Mouse (Mus musculus): ENCODE measurements around the gene Lypd5.

Lypd5 gene

DNA sequence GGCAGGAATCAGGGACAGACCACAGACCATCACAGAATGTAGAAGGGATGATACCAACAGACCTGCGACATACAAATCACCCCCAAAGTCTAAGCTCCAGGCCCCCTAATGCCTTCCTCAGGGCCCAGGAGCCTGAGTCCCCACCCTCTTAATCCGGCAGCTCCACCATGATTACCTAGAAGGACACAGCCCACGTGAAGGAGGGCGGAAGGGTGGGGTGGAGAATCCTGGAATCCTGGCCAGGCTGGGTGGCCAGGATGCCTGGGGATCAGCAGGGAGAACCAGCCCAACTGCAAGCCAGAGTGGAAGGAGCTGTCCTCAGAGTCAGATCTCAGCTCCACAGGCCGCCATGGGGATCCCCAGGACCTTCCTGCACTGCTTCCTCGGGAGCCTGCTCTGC, at the start of gene Lypd5:
TSS of gene Lypd5 (plus strand) at position 301 of the 400 bp plus-strand sequence.
- in situ Hi-C loops (cut with MboI), result no loop called here

DNA sequence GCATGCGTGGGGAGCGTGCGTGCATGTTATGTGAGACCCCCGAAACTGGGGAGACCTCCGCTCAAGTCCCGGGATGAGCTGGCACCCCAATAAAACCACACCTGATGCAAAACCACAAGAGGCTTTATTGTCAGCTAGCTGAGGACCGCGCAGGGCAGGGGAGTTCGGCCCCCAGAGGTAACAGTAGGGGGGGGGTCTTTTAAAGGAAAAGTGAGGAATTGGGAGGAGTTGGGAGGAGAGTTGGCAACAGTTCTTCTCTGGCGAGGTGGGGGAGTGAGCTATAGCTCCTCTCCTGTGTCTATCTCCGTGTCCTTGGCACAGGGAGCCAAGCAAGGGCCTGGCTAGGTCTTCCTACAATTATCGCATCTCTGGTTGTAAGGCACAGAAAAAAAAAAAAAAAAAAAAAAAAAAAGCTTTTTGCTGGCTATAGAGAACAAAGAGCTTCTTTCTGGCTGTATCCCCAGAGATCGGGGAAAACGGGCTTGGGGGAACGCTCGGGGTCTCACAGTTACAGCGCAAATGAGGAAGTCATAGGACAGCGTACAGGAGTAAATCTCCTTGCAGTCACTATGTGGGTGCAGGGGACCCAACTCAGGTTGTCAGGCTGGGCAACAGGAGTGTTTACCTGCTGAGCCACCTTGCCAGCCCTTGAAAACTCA, 49.0 kb upstream of the Lypd5 start:
- in situ Hi-C loops (cut with MboI), result no loop called here

DNA sequence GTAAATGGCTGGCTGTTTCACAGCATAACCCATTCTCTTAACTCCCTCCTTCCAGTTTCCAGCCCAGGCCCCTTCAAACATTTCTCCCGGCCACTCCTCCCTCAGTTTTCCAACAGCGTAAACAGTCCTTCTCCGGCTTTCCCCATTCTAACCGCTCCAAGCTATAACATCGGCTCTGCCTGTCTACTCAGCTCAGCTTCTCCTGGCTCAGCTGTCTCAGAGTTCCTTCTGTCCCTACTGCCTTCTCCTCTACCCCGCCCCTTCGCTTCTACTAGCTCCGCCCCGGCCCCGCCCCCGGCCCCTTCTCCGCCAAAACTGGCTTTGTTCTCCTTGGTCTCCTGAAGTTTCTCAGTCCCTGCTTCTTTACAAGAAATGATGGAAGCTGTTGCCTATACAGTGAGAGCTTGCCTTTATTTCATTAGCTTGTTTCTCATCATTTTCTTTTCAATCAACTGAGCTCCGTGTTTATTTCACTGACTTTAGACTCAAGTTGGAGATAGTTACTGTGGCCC, 48.2 kb upstream of the Lypd5 start, which contains the start of gene Zfp61:
TSS of gene Zfp61 (minus strand) at position 462 of the 512 bp plus-strand sequence.
- in situ Hi-C loops (cut with MboI), result no loop called here

DNA sequence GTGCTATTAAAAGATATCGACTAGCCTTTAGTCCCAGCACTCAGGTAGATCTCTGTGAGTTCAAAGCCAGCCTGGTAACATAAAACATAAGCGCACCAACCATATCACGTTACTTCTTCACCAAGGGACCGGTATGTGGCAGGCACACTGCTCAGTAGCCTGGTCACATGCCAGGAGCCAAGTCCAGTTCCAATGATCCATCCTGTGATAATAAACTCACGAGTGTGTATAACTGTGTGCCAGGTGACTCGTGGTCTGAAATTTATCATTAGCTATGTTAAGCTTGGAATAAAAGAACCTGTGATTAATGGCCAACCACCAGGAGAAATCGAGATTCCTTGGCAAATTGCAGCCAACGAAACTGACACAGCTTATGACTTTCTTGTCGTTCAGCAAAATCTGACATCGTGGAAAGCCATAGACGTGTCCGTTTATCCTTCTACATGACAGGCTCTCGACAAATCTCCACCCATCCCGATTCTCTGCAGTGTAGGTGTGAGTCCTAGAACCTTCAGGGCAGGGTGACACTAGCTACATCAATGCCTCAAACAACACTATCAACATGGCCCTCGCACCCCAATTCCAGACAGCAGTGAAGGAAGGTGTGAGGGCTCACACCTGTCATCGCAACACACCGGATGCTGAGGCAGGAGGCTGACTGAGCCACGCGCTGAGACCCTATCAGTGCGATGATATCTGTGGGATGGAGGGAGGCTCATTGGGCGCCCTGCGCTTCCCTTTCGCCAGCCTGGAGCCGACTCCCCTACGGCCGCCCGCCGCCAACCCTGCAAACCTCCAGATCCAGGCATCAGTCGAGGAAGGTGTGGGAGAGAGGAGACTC, 33.0 kb upstream of the Lypd5 start:
- in situ Hi-C loops (cut with MboI), result no loop called here

DNA sequence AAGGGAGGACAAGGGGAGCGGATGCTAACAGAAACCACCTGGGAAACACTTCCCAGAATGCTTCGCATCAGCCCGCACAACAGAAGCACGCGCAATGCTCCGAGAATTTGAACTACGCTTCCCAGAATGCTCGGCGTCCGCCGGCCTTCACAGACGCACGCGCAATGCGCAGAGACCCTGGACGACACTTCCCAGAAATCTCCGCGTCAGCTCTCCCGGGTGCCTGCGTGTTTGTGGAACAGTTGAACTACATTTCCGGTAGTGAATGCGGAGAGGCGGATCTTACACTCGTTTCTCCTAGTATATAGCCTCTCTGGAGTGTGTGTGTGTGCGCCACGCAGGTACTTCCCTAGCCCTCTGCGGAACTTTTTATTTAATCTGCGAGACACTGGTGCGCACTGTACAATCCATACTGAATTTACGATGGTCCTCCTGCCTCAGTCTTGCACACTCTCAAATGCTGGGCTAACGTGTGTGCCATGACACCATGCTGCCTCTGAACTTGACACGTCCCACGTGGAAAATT, 32.4 kb upstream of the Lypd5 start, which contains the start of gene Zfp94:
TSS of gene Zfp94 (minus strand) at position 100 of the 526 bp plus-strand sequence.
- in situ Hi-C loops (cut with MboI), result no loop called here

DNA sequence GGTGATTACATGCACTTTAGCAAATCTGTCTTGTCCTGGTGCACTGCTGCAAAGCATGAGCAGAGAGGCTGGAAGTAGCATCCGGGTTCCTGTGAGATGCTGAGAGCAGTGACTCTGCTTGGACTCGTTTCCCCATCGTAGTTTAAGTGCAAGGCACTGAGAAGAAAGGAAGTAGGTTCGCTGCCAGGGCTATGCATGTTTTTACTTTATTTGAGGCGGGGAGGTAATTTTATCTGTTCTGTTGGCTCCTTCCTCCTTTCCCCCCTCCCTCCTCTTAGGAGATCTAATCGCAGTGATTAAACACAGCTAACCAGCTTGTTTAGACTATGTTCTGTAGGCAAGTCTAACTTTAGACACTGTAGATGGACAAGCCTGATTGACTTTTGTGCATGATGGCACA, 30.1 kb upstream of the Lypd5 start:
- in situ Hi-C loops (cut with MboI), result no loop called here

DNA sequence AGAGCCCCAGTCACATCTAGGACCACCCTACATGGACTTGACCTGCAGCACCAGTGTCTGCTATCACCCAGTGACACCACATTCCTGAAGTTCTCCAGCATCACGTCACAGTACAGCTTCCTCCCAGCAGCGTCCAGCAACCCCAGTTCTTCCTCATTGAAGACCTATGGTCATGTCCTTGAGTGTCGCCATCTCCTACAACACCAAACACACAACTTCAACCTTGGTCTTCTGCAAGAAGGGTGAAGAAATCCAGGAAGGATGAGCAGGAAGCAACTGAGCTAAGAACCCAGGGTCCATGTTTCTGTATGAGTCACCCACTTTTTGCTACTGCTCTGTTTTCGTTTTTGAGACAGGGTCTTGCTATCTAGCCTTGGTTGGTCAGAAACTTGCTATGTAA, 26.4 kb upstream of the Lypd5 start:
- in situ Hi-C loops (cut with MboI), result no loop called here

DNA sequence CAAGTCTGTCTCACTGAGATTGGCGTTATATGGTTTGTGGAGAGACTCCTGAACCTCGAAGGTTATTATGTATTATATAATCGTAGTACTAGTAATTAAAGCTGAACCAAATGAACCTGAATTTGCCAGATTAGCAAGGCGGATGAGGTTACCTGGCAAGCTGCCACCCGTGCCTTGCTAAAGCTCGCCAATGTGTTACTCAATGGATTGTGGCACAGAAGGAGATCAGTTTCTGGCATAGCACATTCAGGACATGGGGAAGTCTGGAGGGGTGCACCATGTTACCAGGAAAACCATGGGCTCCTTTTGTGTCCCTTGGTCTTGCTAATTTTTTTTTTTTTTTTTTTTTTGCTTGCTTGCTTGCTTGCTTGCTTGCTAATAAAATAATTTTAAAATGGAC, 23.8 kb upstream of the Lypd5 start:
- in situ Hi-C loops (cut with MboI), result no loop called here

DNA sequence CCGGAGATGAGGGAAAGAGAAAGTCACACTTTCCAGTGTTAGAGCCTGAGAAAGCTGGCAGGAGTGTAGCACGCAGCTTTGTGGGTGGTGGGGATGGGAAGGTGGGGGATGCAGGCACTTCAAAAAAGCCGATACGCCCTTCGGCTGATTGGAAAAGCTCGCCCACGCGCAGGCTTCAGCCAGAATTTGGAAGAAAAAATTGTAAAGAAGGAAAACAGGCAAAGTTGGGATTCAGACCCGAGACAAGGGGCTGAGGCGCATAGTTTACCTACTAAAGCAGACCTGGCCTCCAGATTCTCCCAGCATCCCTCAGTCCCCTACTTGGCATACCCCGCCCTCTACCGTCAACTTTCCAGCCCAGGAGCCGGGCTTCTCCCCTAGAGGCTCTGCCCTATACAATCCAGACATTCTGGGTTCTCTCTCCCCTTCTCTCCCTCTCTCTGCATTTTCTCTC, 23.3 kb upstream of the Lypd5 start:
- in situ Hi-C loops (cut with MboI), result no loop called here

DNA sequence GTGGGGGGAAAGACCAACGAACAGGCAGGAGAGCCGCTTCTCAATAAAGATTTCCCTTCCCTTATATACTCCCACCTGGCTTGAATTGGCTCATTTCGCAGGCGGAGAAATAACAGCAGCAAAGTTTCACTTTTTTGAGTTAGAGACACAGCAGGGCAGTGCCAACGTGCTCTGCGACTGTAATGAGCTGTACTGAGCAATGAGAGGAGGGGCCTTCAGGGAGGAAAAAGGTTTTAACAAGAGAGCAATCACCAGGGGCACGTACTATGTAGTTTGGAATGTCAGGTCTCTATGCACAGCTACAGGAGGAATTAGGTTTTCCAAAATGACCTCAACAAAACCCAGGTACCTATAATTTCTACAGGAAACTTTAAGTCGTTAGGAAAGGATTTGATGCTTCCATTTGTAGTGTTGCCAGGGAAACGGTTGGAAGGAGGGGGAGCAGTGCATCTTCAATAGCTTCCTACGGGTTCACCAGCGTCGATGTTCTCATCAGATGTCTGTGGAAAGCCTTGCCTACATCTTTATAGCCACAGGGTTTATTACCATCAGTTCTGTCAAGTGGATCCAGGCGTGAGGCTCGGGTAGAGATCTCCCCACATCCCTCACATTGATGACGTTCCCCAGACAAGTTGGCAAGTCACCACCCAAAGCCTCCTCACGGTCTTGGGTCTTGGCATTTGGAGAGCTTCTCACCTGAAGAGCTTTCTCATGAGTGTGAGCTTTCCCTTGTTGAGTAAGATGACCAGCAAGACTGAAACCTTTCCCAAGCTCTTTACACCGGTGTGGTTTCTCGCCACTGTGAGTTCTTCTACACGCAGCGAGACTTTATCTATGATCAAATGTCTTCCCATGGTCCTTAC, 22.5 kb upstream of the Lypd5 start:
- in situ Hi-C loops (cut with MboI), result no loop called here

DNA sequence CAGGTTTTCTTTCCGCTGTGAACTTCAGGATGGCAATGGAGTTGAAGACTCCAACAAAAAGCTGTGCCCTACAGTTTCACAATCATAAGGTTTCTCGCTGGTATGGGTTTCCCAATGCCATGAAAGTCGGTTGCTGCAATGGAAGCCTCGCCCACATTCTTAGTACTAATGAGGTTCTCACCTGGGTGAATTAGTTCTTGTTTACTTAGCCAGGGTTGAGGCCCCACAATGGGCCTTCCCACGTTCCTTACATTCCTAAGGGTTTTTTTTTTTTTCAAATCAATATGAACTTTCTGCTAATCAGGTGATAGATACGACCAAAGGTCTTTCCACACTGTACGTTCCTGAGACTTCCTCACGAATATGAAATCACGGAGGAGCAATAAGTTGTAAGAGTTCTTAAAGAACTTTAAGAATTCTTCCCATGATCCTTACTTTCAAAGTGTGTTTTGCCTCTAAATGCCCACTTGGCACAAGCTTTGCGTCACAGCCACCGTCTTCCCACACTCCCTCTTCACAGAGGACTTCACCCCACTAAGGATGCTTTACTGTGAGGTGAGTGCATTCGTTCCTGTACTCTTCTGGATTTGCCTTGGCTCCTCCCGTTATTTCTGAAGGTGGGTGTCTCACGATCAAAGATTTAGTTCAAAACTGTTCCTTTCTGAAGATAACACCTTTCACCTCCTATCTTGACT, 21.6 kb upstream of the Lypd5 start:
- in situ Hi-C loops (cut with MboI), result no loop called here

DNA sequence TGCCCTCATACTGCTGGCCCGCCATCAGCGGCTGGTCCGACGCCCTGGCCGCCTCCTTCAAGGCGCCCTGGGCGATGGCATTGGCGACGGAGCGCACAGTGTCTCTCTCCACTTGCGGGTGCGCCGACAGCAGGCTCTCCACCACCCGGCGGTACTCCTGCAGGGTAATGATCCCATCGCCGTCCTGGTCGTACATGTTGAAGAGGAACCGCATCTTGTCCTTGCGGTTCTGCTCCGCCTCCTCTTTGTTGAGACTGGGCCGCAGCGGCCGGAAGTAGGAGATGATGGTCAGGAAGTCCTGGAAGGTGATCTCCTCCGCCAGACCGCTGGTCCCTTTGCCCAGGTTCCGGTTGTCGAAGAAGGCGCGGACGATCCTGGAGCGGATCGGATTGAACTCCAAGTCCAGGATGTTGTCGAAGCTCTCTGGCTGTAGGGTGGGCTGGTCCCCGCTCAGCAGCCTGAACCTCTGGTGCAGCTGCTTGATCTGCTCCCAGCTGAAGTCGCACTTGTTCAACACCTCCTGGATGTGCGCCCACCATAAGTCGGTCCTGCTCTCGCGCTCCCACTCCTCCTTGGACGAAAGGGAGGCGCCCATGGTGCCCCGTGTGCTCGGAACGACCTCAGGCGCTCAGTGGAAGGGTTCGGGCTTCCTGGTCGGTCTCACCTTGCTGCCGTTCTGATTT, 15.6 kb upstream of the Lypd5 start, which contains the start of gene Tescl:
TSS of gene Tescl (minus strand) at position 633 of the 683 bp plus-strand sequence.
- in situ Hi-C loops (cut with MboI), result no loop called here

DNA sequence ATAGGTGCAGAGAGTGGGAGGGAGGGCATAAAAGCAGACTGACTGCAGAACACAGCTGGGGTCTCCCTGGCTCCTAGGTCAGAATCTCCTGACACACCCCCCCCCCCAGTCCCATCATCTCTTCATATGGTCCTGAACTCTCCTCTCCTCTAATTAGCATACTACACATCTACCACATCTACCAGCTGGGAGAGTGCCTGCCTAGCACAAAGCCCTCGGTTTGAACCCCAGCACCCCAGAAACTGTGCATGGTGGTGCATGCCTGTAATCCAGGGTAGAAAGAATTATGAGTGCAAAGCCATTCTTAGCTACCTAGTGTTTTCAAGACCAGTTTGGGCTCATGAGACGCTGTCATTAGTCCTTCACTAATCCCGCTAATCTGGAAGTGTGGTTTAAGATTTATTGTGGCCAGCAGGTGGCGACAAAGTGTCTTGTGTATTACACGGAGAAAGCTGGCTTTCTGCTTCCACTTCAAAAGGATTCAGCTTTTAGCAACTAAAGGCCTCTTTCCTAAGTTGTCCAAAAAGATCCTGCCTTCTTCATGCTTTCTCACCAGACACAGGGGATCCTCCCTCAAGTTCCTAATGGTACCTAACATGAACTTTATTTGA, 13.2 kb upstream of the Lypd5 start:
- in situ Hi-C loops (cut with MboI), result no loop called here

DNA sequence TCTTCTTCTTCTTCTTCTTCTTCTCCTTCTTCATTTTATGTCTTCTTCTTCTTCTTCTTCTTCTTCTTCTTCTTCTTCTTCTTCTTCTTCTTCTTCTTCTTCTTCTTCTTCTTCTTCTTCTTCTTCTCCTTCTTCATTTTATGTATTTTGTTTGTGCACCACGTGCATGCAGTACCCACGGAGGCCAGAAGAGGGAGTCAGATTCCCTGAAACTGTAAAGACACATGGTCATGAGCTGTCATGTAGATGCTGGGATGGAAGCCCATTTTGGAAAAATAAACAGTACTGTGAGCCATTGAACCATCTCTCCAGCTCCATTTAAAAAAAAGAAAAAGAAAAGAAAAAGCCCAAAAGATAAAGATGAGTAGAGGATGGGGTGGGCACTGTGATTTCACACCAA, 10.8 kb upstream of the Lypd5 start:
- in situ Hi-C loops (cut with MboI), result no loop called here

DNA sequence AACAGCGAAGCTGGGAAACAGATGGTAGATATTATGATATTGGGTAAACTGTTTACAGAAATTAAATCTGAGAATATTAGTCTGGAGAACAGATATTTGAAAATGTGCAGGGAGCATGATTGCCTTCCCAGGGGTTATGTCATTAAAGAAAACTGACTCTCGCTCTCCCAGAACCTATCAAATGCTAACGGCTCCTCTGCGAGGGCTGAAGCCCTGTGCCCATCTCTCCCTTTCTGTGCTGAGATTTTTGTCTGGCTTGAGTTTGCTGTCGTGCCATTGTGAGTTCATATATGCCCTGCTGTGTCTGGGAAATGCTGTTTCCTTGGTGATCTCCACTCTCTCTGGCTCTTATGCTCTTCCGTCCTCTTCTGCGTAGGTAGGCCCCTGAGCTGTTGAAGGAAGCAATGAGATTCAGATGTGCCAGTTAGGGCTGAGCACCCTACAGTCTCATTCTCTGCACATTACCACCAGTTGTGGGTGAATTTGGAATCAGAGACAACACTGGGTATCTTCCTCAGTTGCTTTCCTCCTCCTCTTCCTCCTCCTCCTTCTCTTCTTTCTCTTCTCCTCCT, 5.2 kb upstream of the Lypd5 start:
- in situ Hi-C loops (cut with MboI), result no loop called here

DNA sequence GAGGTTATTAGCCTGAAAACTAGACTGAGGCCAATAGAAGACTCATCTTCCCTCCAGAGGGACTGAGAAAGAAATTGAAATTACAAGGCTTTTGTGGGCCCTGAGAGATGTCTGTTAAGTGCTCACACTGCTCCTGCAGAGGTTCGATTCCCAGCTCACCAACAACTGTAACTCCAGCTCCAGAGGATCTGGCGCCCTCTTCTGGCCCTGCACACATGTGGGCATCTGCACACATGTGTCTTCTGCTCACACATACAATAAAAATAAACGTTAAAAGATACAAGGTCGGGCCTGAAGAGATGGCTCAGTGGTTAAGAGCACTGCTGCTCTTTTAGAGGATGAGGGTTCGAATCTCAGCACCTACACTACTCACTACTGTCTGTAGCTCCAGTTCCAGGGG, 2.6 kb upstream of the Lypd5 start:
- in situ Hi-C loops (cut with MboI), result no loop called here

DNA sequence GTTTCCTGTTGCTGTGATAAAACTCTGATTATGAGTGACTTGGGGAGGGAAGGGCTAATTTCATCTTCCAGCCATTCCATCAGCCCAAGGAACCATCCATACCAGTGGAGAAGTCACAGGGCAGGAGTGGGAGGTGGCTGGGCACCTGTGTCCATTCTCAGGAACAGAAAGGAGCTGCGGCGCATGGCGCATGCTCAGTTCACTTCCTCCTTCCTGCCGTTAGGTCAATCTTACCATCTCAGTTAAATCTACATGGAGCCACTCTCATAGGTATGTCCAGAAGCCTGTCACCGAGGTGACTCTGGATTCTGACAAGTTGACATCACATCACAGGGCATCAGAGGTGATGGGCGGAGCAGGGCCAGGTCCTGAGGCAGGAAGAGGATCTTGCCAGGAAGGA, 6.7 kb downstream of the Lypd5 start:
- in situ Hi-C loops (cut with MboI), result no loop called here

DNA sequence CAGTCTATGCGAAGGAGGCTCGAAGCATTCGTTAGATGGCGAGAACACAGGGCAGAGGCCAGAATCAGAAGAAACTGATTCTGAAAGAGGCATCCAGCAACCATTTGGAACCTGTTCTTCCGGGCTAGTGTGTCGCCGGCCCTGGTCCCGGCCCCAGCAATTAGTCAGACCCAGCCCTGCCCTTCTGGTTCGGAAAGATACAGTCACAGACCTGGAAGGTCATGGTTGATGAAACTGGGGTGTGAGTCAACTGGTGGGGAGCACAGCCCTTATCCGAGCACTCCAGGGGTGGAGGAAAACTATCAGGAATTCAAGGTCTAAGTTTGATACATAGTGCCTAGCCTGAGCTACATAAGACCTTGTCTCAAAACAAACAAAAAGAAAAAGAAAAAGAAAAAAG, 7.1 kb downstream of the Lypd5 start:
- in situ Hi-C loops (cut with MboI), result no loop called here

DNA sequence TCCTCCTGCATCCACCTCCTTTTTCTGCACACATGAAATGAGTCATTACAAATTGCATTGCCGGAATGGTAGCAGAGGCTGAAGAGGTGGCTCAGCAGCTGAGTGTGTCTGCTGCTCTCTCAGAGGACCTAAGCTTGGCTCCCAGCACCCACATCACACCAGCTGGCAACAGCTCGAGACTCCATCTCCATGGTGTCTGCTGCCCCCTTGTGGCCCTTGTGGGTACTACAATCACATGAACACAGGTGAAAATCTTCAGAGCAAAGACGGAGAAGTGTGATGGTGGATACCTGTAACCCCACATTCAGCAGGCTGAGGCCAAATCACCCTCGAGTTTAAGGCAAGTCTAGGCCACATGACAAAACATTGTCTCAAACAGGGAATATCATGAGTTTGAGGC, 8.9 kb downstream of the Lypd5 start:
- in situ Hi-C loops (cut with MboI), result no loop called here

DNA sequence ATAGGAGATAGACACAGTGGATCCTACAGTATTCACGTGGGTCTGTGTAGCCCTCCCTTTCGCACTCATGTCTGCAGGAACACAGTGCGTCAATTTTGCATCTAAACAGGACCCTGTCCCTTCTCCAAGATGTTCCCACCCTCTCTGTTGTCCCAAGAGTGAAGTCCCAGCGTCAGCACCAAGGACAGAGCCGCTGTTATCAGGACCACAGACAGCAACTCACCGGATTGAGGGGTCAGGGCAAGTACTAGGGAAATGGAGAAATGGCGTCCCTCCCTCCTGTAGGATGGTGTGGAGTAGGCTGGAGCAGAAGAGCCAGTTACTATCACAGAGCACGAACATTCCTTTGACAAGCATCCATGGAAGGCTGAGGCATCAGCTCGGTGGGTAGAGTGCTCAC, 10.3 kb downstream of the Lypd5 start:
- in situ Hi-C loops (cut with MboI), result no loop called here
